Comparison of ENCODE assay signal across 27 mouse cellular contexts in the genomic region with DNA sequence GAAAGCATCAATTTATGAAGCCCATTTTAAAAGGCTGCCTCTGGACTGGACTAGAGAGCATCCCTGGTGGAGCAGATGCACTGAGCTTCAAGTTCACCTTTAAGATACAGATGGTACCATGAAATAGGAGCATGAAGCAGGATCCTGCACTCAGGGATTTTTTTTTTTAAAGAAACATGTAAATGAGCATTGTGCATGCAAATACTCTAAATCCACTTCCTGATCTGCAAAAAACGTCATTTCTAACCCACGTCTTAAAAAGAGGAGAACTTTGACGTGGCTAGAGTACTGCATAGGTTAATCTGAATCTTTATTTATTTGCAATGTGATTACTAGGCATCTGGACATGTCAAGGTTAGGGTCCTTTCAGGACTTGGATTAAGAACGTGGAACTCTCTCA.
A peak's percentile ranks its signal among the peaks of the same experiment; 100 is the strongest.
DNase-seq lines count a peak whose midpoint lies in the region; ATAC-seq and TF ChIP-seq lines count a peak whose summit lies in the region.
"Had no signal": no experiment of that assay in that cellular context is flagged by ENCODE, and none has a peak within 500 bp of the region (broad histone marks: within the 10 kb centered on the region; RNA-seq: fewer than 3 reads in every experiment).

No protein-coding gene starts in this region.

- H3K4me3 ChIP-seq in layer of hippocampus, adult 2 months = no peak overlapping the region
- H3K4me3 ChIP-seq in CH12.LX (replicated peaks in 1 of 3; ENCODE audit: low read depth in 2 of 3, low read length in 2 of 3, poor library complexity in 1 of 3) = no peak overlapping the region
- no peak overlapping the region for H3K4me3 ChIP-seq in neural tube, embryonic 15.5 days (replicated peaks)
- H3K4me3 ChIP-seq: embryonic facial prominence, embryonic 10.5 days; embryonic facial prominence, embryonic 13.5 days; forebrain, embryonic 10.5 days; forebrain, embryonic 13.5 days; heart, embryonic 12.5 days; heart, embryonic 15.5 days; hindbrain, embryonic 10.5 days; hindbrain, embryonic 13.5 days had no signal

- ATAC-seq in inflammation-experienced regulatory T-cells, adult 6 months = peak; percentile 34
- ATAC-seq in neural tube, embryonic 15.5 days (ENCODE audit: low FRiP score) = no peak
- ATAC-seq: forebrain, embryonic 13.5 days; forebrain, embryonic 16.5 days; hindbrain, embryonic 16.5 days had no signal

- H3K4me1 ChIP-seq in CH12.LX (ENCODE audit: control insufficient read depth in 1 of 2, insufficient read depth in 2 of 2) = peaks cover 17 to 54% of the 10 kb centered on the region in 2 experiments
- peaks cover 28% of the 10 kb centered on the region for H3K4me1 ChIP-seq in neural tube, embryonic 15.5 days

- no peak for TF ChIP-seq CTCF in layer of hippocampus, adult 2 months (conservative IDR thresholded peaks at IDR 0.05)
- no peak for TF ChIP-seq CTCF in CH12.LX (conservative IDR thresholded peaks at IDR 0.05 in 1 of 2, IDR thresholded peaks at IDR 0.05 in 1 of 2; ENCODE audit: low read depth in 2 of 2, low read length in 2 of 2)

- WGBS in neural tube, embryonic 15.5 days = 88% methylated on average over 4 of the region's 4 CpGs

- H3K27ac ChIP-seq in layer of hippocampus, adult 2 months = peak overlapping the region; percentile 0; the same call in 1 of the 2 replicates
- no peak overlapping the region for H3K27ac ChIP-seq in CH12.LX (ENCODE audit: insufficient read depth, low read depth)
- H3K27ac ChIP-seq in neural tube, embryonic 15.5 days (replicated peaks) = no peak overlapping the region
- H3K27ac ChIP-seq: embryonic facial prominence, embryonic 10.5 days; embryonic facial prominence, embryonic 13.5 days; forebrain, embryonic 10.5 days; forebrain, embryonic 13.5 days; heart, embryonic 15.5 days; hindbrain, embryonic 10.5 days; hindbrain, embryonic 13.5 days had no signal

- H3K9me3 ChIP-seq in CH12.LX (replicated peaks; ENCODE audit: low read length) = no peaks in the 10 kb centered on the region
- H3K9me3 ChIP-seq in neural tube, embryonic 15.5 days (replicated peaks) = no peaks in the 10 kb centered on the region
- H3K9me3 ChIP-seq: embryonic facial prominence, embryonic 10.5 days; embryonic facial prominence, embryonic 13.5 days; forebrain, embryonic 10.5 days; forebrain, embryonic 13.5 days; heart, embryonic 12.5 days; heart, embryonic 15.5 days; hindbrain, embryonic 10.5 days; hindbrain, embryonic 13.5 days had no signal

- H3K36me3 ChIP-seq in CH12.LX (replicated peaks in 1 of 2; ENCODE audit: control insufficient read depth in 1 of 2, insufficient read depth in 1 of 2, low read length in 1 of 2) = peaks cover 0 to 29% of the 10 kb centered on the region in 2 experiments
- H3K36me3 ChIP-seq in neural tube, embryonic 15.5 days = no peaks in the 10 kb centered on the region
- H3K36me3 ChIP-seq: embryonic facial prominence, embryonic 10.5 days; embryonic facial prominence, embryonic 13.5 days; forebrain, embryonic 10.5 days; heart, embryonic 12.5 days; heart, embryonic 15.5 days; hindbrain, embryonic 10.5 days; hindbrain, embryonic 13.5 days had no signal

- in situ Hi-C loops in CH12.LX (cut with MboI; ENCODE audit: low pct_ligation_motif_present, low pct_unique_long_range_greater_than_20kb, low sequenced_read_pairs) = no loop called here

- no peak for TF ChIP-seq RAD21 in CH12.LX (IDR thresholded peaks at IDR 0.05; ENCODE audit: low read depth, low read length)

- H3K27me3 ChIP-seq in CH12.LX (replicated peaks) = no peaks in the 10 kb centered on the region
- H3K27me3 ChIP-seq in neural tube, embryonic 15.5 days (replicated peaks) = no peaks in the 10 kb centered on the region
- H3K27me3 ChIP-seq: embryonic facial prominence, embryonic 13.5 days; forebrain, embryonic 13.5 days; heart, embryonic 12.5 days; heart, embryonic 15.5 days; hindbrain, embryonic 13.5 days had no signal

- H3K4me2 ChIP-seq in CH12.LX (ENCODE audit: insufficient read depth, low read depth, poor library complexity, severe bottlenecking) = no peak overlapping the region; the same call in 1 of the 2 replicates
- H3K4me2 ChIP-seq in neural tube, embryonic 15.5 days = no peak overlapping the region
- H3K4me2 ChIP-seq: embryonic facial prominence, embryonic 13.5 days; forebrain, embryonic 13.5 days; heart, embryonic 12.5 days; heart, embryonic 15.5 days; hindbrain, embryonic 13.5 days had no signal

- no peaks in the 10 kb centered on the region for H3K79me2 ChIP-seq in CH12.LX (replicated peaks; ENCODE audit: control insufficient read depth, extremely low read depth, insufficient read depth, poor library complexity, severe bottlenecking)

- H3K9ac ChIP-seq in CH12.LX (ENCODE audit: insufficient read depth, low read depth) = no peak overlapping the region
- H3K9ac ChIP-seq in neural tube, embryonic 15.5 days (replicated peaks) = no peak overlapping the region
- H3K9ac ChIP-seq: embryonic facial prominence, embryonic 13.5 days; forebrain, embryonic 13.5 days; heart, embryonic 12.5 days; heart, embryonic 15.5 days; hindbrain, embryonic 13.5 days had no signal

- dilution Hi-C loops in CH12.LX (cut with MboI; ENCODE audit: extremely low pct_ligation_motif_present, extremely low pct_unique_long_range_greater_than_20kb, low sequenced_read_pairs) = no loop called here

- DNase-seq in layer of hippocampus, adult 2 months (ENCODE audit: low spot score in 2 of 2) = no peak
- DNase-seq in layer of hippocampus, adult 9-11 months = no peak
- DNase-seq in CH12.LX (ENCODE audit: extremely low read depth) = peak; percentile 45
- no peak for DNase-seq in kidney, postnatal 4 days
- DNase-seq in urinary bladder, adult 18-20 months (ENCODE audit: low spot score in 2 of 2) = no peak
- DNase-seq: adrenal gland, postnatal 10 days; adrenal gland, postnatal 36 days; cerebellum, adult 18-20 months; cerebellum, adult 9-10 months; cerebellum, postnatal 25 days; embryo, embryonic 11 days; gastrocnemius, postnatal 25 days; heart, adult 18-20 months; heart, postnatal 10 days; heart, postnatal 36 days had no signal

- TF ChIP-seq EP300 in CH12.LX (IDR thresholded peaks at IDR 0.05; ENCODE audit: low read length) = no peak

- no peak for TF ChIP-seq POLR2A in CH12.LX (IDR thresholded peaks at IDR 0.05; ENCODE audit: low read depth, low read length)

TF ChIP-seq in CH12.LX, 34 proteins besides CTCF, POLR2A, EP300 and RAD21:
- TF ChIP-seq CHD2 (IDR thresholded peaks at IDR 0.05; ENCODE audit: low read length) = no peak
- no peak for TF ChIP-seq ZMIZ1 (IDR thresholded peaks at IDR 0.05; ENCODE audit: low read depth, low read length)
- peak; percentile 87 for TF ChIP-seq ZNF384 (IDR thresholded peaks at IDR 0.05; ENCODE audit: low read depth, low read length)
- TF ChIP-seq ELF1 (IDR thresholded peaks at IDR 0.05; ENCODE audit: low read depth, low read length) = peak; percentile 71
